Mouse (Mus musculus): Measurements from ENCODE around the gene Syt5. TPM values are rescaled to one million over a fixed set of nuclear protein-coding genes. Genes with fewer than 3 reads are reported as not detected.
"Not testable (repeated sequence)": the region's sequence is repeated elsewhere in the genome, so short reads cannot be mapped to it uniquely, and the experiment has no call there.

Syt5 gene
- total RNA-seq, 1 experiment, result 3.0 TPM

DNA sequence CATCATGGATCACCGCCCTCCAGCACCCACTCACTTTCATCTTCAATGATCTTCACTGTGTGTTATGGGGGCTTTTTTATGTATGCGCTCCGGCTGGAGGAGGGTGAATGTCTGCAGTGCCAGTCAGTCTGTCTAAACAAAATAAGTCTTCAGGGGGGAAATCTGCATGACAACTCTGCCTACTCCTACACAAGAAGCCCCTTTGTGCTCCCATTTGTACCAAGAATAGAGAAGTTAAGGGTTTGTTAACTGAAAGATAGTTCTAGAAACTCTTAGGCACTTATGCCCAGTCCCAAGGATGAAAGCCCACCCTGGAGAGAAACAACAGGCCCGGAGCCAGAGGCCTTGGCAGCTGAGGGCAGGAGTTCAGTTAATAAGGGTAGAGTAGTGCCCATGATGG lies 11.0 kb downstream of the Syt5 start:
- TF ChIP-seq CHD2 (IDR thresholded peaks at IDR 0.05; ENCODE audit: low read depth, low read length), result no peak
- TF ChIP-seq ZNF384 (IDR thresholded peaks at IDR 0.05; ENCODE audit: low read depth, low read length), result no peak
- TF ChIP-seq HCFC1 (IDR thresholded peaks at IDR 0.05; ENCODE audit: borderline replicate concordance, insufficient read depth, low read length), result no peak
- TF ChIP-seq ZC3H11A (IDR thresholded peaks at IDR 0.05; ENCODE audit: borderline replicate concordance, low read depth, low read length), result no peak
- H3K9me3 ChIP-seq (ENCODE audit: control insufficient read depth, insufficient read depth, low read depth, low read length), result no peaks in the 10 kb centered on the region
- H3K27ac ChIP-seq (ENCODE audit: insufficient read depth, low read depth, low read length, poor library complexity, severe bottlenecking), result no peak overlapping the region
- in situ Hi-C loops (cut with MboI; ENCODE audit: low sequenced_read_pairs in 2 of 2, unreplicated experiment in 2 of 2), result no loop called here
- no peak for DNase-seq (ENCODE audit: low read depth, low spot score)
- H3K36me3 ChIP-seq (ENCODE audit: control insufficient read depth, insufficient read depth, low read length, poor library complexity, severe bottlenecking), result no peaks in the 10 kb centered on the region
- H3K4me1 ChIP-seq (ENCODE audit: control insufficient read depth in 2 of 2, insufficient read depth in 2 of 2, low read length in 2 of 2, poor library complexity in 1 of 2), result peaks cover 3 to 4% of the 10 kb centered on the region in 2 experiments; a peak in 3 of 4 replicates
- H3K9ac ChIP-seq (ENCODE audit: insufficient read depth, low read depth, low read length, poor library complexity, severe bottlenecking), result no peak overlapping the region
- H3K4me3 ChIP-seq (ENCODE audit: insufficient read depth in 1 of 2, low read depth in 1 of 2, low read length in 2 of 2, poor library complexity in 1 of 2, severe bottlenecking in 1 of 2), result no peak overlapping the region

- DNase-seq (ENCODE audit: low read depth, low spot score), result peak; percentile 78
- Histone ChIP-seq H3K9ac (ENCODE audit: insufficient read depth, low read depth, low read length, poor library complexity, severe bottlenecking) (no peak within 1 kb of the TSS), H3K9me3 (ENCODE audit: control insufficient read depth, insufficient read depth, low read depth, low read length) (no peaks in the 10 kb centered on the region), H3K4me1 (ENCODE audit: control insufficient read depth in 2 of 2, insufficient read depth in 2 of 2, low read length in 2 of 2, poor library complexity in 1 of 2) (peaks cover 3 to 15% of the 10 kb centered on the region in 2 experiments; a peak in 2 of 4 replicates), H3K27ac (ENCODE audit: insufficient read depth, low read depth, low read length, poor library complexity, severe bottlenecking) (no peak within 1 kb of the TSS), H3K4me3 (ENCODE audit: insufficient read depth in 1 of 2, low read depth in 1 of 2, low read length in 2 of 2, poor library complexity in 1 of 2, severe bottlenecking in 1 of 2) (peak within 1 kb of the TSS; percentile 60), H3K36me3 (ENCODE audit: control insufficient read depth, insufficient read depth, low read length, poor library complexity, severe bottlenecking) (no peaks in the 10 kb centered on the region)
- peak; percentile 79 for TF ChIP-seq CHD2 (IDR thresholded peaks at IDR 0.05; ENCODE audit: low read depth, low read length)
- TF ChIP-seq HCFC1 (IDR thresholded peaks at IDR 0.05; ENCODE audit: borderline replicate concordance, insufficient read depth, low read length), result no peak
- in situ Hi-C loops (cut with MboI; ENCODE audit: low sequenced_read_pairs in 2 of 2, unreplicated experiment in 2 of 2), result no loop called here
Observed at GRCm38 (mm10) chr7:4532005-4532729, 15.2 kb downstream of the Syt5 start, which contains the start of gene Dnaaf3. TSS of gene Dnaaf3 (minus strand) at chr7:4532453.

GRCm38 (mm10) chr7:4530166-4530565 lies 17.2 kb downstream of the Syt5 start:
- H3K27ac ChIP-seq (ENCODE audit: insufficient read depth, low read depth, low read length, poor library complexity, severe bottlenecking); H3K9me3 ChIP-seq (ENCODE audit: control insufficient read depth, insufficient read depth, low read depth, low read length); H3K9ac ChIP-seq (ENCODE audit: insufficient read depth, low read depth, low read length, poor library complexity, severe bottlenecking); DNase-seq (ENCODE audit: low read depth, low spot score); H3K36me3 ChIP-seq (ENCODE audit: control insufficient read depth, insufficient read depth, low read length, poor library complexity, severe bottlenecking); in situ Hi-C loops (cut with MboI; ENCODE audit: low sequenced_read_pairs in 2 of 2, unreplicated experiment in 2 of 2); H3K4me3 ChIP-seq (ENCODE audit: insufficient read depth in 1 of 2, low read depth in 1 of 2, low read length in 2 of 2, poor library complexity in 1 of 2, severe bottlenecking in 1 of 2): not testable (repeated sequence)
- peaks cover 5 to 15% of the 10 kb centered on the region in 2 experiments; a peak in 1 of 4 replicates for H3K4me1 ChIP-seq (ENCODE audit: control insufficient read depth in 2 of 2, insufficient read depth in 2 of 2, low read length in 2 of 2, poor library complexity in 1 of 2)

DNA sequence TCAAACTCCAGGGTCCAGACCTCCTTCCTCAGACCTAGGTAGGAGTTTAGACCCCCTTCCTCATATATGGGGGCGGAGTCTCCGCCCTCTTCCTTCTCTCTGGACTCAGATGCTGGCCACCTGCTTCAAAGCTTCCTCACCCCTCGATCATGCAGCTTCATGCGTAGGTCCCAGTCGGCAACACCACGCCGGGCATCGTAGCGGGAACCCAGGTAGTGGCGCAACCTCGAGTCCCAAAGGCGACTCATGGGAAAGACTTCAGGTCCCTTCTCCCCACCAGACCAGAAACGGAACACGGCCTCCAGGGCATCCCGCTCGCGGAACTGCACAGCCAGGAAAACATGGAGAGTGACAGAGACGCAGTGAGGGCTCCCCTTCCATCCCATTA lies 20.0 kb downstream of the Syt5 start:
- Histone ChIP-seq H3K9me3 (ENCODE audit: control insufficient read depth, insufficient read depth, low read depth, low read length) (no peaks in the 10 kb centered on the region), H3K4me1 (ENCODE audit: control insufficient read depth in 2 of 2, insufficient read depth in 2 of 2, low read length in 2 of 2, poor library complexity in 1 of 2) (peaks cover 3 to 21% of the 10 kb centered on the region in 2 experiments; a peak in 1 of 4 replicates), H3K9ac (ENCODE audit: insufficient read depth, low read depth, low read length, poor library complexity, severe bottlenecking) (peak overlapping the region; percentile 65), H3K27ac (ENCODE audit: insufficient read depth, low read depth, low read length, poor library complexity, severe bottlenecking) (no peak overlapping the region), H3K36me3 (ENCODE audit: control insufficient read depth, insufficient read depth, low read length, poor library complexity, severe bottlenecking) (no peaks in the 10 kb centered on the region), H3K4me3 (ENCODE audit: insufficient read depth in 1 of 2, low read depth in 1 of 2, low read length in 2 of 2, poor library complexity in 1 of 2, severe bottlenecking in 1 of 2) (peak overlapping the region; percentile 51 to 52)
- in situ Hi-C loops (cut with MboI; ENCODE audit: low sequenced_read_pairs in 2 of 2, unreplicated experiment in 2 of 2), result no loop called here
- TF ChIP-seq HCFC1 (IDR thresholded peaks at IDR 0.05; ENCODE audit: borderline replicate concordance, insufficient read depth, low read length) (no peak), MAFK (IDR thresholded peaks at IDR 0.05; ENCODE audit: insufficient read depth, low read depth, low read length) (no peak), CHD2 (IDR thresholded peaks at IDR 0.05; ENCODE audit: low read depth, low read length) (no peak), ZNF384 (IDR thresholded peaks at IDR 0.05; ENCODE audit: low read depth, low read length) (no peak), ZC3H11A (IDR thresholded peaks at IDR 0.05; ENCODE audit: borderline replicate concordance, low read depth, low read length) (no peak)
- no peak for DNase-seq (ENCODE audit: low read depth, low spot score)
